Mouse (Mus musculus) lung, postnatal 0 days (tissue): ENCODE results near the gene Miox.

Experiments used
- CTCF ChIP-seq: IDR thresholded peaks from 2 replicates; pipeline ENCODE4 v1.5.1; 2016; ENCODE audit warnings: antibody characterized with exemption, mild to moderate bottlenecking
- EP300 ChIP-seq: IDR thresholded peaks from 2 replicates; pipeline ENCODE4 v1.6.1; 2016; ENCODE audit warnings: antibody characterized with exemption, mild to moderate bottlenecking, control low read depth

GRCm38 (mm10) chr15:89300180-89300579 is 34.0 kb upstream of the Miox start:
- TF ChIP-seq CTCF (no peak), EP300 (no peak)
